Mouse (Mus musculus): ENCODE measurements around the gene Mxd4.

Mxd4 gene

DNA sequence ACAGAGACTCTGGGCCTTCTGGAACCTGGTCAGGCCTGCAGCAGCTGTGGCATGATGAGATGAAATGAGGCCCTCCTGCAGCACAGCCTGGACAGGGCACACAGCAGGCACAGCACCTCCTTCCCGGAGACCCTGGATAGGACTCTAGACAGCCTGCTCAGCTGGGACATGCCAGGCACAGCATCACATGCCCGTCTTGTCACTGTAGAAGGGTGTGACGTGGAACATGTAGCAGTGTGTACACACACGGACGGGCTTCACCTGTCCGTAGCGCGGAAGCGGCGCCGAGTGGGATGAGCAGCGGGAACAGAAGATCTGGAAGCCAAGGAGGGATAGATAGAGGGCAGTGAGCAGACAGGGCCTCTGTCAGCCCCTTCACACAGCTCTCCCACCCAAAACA is 8.3 kb upstream of the Mxd4 start:
- no peak for DNase-seq

DNA sequence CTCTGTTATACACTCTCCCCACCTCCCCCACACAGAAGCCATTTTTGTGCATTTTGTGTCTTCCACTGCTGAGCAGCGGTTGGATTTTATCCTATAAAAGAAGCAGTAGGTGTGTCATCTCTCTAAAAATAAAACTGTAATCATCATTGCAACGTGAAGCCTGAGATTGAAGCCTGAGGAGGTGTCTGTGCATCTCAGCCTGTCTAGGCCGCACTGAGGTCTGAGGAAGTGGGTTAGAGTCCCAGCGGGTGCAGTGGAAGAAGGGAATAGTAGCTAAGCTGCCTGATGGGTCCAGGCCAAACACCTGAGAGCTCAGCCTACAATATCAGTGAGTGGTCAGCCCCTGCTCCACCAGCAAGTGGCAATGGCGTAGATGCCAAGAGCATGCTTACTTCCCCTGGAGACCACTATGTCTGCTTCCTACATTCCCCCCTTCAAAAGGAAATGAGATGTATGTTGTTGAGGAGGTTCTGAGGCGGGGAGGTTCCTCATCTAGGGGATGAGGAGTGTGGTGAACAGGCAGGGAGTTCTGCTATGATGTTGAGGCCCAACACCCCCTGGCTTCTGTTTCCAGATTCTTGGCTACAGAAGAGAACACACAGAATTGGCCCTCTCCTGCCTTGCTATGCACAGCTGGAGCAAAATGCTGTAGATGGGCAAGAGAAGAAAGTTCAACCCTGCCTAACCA is 7.6 kb upstream of the Mxd4 start:
- no peak for DNase-seq

DNA sequence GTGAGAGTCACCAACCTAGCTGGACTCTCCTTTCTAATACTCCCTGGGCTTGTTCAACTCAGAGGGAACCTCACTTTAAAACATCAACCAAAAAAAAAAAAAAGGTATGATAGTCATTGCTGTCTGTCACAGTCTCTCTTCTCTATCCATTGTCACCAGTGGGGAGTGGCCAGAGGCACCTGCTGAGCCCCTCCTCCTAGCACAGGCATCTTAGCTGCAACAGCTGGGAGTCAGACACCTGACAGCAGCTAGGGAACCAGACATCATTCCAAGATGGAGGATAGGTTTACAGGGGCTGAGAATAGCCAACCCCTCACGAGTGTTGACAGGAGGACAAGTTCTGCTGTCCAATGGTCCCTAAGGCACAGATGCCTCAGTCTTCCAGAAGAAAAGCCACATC is 6.9 kb upstream of the Mxd4 start:
- DNase-seq: no peak

DNA sequence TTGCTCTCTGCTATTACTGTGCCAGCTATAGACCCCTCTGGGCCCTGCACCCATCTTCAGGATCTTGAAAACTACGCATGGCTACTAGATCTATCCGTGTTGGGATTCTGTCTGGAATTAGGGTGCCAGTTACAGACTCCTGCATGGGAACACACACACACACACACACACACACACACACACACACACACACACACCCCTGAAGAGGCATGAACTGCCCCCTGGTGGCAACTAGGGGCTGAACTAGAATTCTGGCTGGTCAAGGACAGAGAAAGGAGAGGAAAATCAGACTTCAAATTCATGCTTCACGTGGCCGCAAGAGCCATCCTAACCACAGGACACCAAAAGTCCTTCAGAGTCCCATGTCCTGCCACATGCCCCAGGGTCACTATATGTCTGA is 4.3 kb upstream of the Mxd4 start:
- peak; percentile 75 for DNase-seq

DNA sequence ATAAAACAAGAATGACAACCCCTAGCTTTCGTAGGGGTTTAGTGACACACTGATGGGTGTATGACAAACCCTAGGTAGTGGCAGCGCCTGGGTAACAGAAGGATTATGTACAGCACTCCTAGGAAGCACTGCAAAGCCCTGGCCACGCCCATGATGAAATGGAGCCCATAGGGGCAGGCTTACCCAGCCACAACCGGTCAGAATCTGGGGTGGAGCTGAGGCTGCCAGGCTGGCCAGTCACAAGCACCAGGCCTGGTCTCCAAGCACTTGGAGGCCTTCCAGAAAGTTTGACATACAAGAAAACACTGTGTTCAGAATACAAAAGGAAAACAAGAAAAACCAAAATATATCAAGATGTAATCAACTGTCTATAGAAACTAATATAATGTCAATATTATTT is 3.5 kb upstream of the Mxd4 start:
- DNase-seq: peak; percentile 90

DNA sequence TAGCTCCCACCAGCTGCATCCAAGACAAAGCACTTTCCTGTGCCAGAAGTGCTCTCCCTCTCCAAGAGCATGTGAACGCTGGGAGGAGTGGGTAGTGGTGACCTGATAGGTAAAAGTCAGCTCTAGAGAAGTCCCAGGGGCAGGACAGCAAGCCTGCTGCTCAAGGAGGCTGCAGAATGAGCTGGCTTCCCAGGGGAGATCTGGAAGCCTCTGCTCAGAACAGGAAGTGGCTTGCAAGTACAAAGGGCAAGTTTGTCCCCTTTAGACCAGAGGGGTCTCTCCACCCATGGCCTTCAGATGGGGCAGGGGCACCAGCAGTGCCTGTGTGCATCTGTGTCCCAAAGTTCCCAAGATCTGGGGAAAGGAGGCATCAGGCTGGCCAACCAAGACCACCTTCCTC is 2.0 kb upstream of the Mxd4 start:
- DNase-seq: no peak

DNA sequence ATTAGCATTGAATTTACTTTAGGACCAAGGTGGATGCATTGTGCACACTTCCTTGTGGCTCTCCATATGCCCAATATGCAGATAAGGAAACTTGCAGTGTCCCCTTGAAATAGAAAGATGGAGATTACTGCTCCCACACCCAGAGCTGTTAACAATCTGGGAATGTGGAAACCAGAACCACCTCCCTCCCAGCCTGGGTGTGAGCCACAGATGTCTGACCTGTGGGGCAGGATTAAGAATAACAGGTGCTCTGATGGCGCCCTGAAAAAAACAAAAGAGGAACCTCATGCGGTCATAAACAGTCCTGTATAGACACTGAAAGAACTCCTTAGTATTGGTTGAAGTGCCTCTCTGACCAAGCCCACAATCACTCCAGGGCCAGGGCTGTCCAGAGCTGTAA is 1.3 kb upstream of the Mxd4 start:
- DNase-seq: no peak

DNA sequence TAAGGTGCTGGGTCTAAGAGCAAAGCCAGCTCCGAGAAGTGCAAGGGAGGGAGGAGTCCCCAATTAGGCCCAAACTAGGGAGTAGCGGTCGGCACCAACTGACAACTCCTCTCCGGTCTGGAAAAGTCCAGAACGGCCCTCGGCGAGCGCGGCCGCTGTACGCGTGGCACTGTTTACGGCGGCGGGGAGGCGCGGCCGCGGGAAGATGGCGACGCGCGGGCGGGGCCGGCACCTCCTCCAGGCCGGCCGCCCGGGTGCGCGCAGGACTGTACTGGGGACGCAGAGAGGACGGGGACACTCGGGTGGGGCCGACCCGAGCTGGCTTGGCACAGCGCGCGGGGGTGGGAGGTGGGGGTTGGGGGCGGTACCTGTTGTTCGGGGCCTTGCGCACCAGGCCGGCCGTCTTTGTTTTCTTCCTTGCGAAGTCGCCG is 544 bp downstream of the Mxd4 start:
- peak; percentile 79 for DNase-seq

DNA sequence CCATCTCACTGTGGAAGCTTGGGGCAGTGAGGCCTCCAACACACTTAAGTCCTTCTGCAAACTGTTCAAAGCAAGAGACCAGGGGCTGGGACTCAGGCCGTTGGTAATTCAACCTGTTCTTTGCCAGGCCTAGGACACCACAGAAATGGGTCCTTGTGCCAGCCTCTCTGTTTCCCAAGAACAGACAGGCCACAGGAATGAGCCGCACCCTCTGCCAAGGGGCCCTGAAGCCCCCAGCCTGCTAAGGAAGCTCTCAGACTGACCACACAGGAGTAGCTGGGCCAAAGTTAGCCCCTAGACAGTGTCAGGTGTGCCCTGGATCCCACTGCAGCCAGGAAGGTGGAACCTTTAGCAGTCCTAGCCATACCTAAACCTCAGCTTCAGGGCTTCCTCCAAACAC is 1.1 kb downstream of the Mxd4 start:
- no peak for DNase-seq

DNA sequence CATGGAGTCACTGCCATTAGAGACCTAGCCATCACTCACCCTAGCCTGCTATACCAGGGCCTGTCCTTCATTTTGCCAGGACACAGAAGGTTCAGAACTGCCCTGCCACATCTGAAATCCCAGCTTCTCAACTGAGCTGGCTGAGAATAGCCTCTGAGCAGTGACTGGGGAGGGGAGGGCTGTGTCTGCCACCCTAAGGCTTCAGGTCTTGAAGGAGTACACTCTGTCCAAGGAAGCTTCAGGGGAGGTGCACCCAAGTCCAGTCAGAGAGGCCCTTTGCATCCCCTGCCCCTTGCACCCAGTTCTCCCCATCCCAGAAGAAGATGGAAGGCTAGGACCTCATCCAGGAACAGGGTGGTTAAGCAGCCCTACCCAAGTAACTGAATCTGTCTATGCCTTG is 1.7 kb downstream of the Mxd4 start:
- DNase-seq: no peak

DNA sequence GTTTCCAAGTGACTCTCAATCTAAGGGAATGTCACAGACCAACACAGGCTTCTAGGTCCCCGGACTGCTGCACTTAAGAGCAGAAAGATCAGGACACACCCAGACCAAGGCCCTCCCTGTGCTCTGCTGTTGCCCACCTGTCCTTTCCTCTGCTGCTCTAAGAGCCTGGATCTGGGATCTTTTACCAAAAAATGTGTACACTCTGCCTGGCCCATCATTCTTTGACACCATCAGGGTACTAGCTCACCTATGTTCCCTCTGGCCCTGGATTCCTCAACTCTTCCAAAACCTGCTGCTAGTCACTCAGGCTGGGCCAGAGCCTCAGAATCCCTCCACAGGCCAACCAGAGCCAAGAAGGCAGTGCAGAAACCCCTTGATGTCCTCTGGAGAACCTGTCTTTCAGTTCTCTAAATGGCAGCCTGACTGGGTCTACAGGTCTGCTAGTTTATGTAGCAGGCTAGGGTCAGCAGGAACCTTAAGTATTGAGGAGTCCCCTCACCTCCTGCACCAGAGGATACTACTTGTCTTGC is 2.4 kb downstream of the Mxd4 start:
- DNase-seq: no peak

DNA sequence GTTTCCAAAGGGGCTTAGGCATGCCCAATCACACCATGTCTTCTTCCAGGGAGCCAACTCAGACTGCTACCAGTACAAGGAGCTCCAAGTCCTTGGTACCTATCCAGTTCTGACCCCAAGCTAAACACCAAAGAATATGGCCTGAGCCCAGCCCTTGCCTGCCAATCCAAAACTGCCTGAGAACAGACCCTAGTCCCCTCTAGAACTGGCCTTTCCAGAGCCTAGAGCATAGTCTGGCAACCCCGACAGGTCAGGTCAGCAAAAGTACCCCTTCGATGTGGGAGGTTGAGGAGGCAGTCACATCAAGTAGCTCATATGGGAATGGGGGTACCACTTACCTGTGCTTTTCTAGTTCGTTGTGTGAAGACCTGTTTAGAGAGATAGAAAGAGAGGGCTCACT is 3.5 kb downstream of the Mxd4 start:
- DNase-seq: no peak

DNA sequence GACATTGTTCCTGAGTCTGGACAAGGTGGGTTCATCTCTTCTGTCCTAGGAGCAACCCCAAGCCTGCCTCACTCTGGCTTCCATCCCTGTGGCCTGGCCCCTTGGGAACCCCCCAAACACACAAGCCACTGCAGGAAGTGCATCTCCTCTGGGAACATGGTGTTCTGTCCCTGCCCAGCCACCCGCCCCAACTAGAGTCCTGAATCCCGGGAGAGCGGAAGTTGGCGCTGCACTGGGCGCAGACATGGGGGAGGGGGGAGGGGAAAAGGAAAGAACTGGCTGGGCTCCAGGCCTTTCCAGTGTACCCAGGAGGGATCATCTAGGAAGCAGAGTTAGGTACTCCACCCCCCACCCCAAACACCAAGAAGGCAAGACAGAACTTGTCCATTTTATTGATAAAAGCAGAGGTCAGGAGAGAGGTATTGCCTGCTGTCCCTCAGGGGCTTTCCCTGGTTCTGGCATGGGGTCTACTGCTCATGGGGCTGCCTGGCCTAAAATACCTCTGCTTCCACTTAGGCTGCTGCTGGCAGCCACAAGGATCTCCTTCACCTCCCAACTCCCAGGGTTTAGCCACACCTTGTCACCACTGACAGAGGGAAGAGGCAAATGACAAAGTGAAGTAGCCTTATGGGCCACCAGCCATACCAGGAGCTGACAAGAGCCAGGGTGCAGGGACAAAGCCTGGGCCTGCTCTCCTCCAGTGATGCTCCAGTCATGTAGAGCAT is 4.2 kb downstream of the Mxd4 start:
- peak; percentile 90 for DNase-seq

DNA sequence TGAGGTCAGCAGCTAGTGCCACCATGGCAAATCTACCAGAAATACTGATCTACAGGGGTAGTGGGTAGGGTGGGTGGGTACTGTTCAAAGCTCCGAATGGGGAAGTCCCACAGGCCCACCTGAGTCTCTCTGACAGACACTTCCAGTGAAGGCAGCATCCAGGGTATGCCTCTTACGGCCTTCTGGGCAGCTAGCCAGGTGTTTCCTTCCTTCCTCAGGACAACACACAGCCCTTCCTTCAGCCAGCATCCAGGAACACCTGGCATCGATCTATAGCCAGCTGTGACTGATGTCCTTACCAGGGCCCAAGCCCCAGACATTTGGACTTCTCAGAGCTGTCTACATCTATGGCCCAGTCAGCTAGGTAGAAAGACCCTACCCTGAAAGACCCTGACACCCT is 5.0 kb downstream of the Mxd4 start:
- peak; percentile 75 for DNase-seq

DNA sequence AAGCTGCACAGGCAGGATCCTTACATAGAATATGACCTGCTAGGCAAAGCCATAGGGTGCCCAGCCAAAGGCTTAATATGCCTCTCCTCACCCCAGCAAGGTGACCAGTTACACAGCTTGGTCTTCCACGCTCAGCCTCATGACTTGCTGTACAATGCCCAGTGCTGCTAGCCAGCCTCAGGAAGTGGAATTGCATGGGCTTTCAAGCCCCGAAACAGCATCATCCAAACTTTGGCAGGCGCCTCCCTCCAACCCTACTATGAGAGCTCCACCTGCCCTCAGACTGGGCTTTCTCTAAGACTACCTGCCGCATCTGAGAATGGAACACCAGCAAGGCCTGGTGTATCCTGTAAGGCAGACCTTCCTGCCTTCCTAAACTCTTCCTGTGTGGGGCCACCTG is 9.7 kb downstream of the Mxd4 start:
- no peak for DNase-seq

DNA sequence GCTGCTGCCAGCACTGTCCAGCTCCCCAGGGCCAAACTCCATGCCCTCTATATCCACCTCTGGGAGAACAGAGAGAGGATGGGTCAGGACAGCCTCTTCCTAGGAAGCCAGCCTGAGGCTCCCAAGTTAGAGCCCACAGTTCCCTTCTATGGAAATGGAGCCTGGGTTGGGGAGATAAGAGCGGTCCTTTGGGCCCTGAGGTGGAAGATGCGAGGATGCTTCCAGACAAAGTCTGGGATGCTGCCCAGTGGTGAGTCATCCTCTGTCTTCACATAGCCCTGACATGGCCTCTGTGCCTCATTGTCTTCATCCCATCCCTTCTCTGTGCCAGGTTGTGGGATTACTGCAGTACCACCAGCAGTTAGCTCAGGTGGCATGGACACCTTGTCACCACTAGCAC is 10.4 kb downstream of the Mxd4 start:
- DNase-seq: no peak

DNA sequence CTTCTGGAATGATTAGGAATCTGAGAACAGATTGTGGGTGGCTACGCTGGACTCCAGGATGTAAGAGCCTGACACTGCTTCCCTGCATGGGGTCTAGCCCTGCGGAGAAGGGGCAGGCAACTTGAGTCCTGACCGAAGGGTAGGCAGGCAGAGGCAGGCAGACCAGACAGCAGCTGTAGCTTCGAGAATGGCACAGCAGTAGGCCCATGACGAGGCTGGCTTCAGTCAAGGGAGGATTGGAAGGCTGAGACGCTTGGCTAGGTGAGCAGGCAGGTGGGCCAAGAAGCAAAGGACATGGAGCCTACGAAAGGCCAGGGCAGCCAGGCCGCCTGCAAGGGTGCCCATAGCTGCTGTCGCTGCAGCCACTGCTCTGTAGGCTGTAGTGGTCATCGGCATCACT is 10.8 kb downstream of the Mxd4 start:
- no peak for DNase-seq

DNA sequence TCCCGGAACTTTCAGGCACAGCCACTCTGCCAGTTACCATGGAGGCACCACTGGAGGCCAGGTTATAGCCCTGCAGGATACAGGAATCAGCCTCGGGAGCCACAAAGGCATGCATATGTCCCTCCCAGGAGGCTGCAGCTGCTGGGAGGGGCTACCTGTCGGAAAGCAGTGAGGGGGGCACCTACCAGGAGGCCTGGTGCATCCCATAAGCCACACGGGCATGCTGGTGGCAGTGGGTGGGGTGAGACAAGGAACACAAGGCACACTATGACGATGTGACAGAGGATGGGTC is 12.2 kb downstream of the Mxd4 start:
- DNase-seq: no peak

DNA sequence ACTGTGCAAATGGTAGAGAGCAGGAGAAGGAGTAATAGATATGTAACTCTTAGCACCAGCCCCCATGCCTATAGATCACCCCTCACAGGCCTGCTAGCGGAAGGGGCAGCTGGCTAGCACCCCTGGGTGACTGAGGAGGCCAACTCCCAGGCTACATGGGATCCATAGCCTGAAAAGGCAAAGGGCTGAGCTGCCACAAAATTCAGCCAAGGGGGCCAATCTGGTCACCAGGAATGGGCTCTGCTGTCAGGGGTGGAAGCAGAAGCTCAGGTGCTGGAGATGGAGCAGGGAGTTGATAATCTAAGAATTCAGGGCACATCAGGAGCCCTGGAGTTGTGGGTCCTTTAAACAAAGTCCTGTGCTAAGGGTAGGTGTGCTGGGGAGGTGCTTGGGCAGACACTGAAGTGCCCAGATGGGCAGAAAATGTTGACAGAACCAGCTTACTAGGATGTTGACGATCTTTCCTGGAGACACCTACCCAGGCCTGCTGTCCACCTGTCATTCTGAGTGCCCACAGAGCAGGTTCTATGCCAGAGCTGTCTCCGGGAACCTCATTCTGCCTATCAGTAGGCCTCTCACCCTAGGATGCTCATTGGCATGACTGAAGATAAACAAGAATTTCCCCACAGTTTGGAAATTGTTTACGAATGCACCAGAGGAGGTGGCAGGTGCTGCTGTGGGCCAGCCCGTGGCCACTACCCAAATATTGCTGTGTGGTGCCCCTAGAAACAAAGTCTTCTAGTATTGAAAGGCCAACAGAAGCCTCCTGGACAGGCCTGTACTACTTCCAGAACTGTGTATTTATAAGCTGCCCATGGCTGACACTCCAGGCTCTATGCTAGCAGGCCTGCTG is 12.7 kb downstream of the Mxd4 start:
- no peak for DNase-seq

DNA sequence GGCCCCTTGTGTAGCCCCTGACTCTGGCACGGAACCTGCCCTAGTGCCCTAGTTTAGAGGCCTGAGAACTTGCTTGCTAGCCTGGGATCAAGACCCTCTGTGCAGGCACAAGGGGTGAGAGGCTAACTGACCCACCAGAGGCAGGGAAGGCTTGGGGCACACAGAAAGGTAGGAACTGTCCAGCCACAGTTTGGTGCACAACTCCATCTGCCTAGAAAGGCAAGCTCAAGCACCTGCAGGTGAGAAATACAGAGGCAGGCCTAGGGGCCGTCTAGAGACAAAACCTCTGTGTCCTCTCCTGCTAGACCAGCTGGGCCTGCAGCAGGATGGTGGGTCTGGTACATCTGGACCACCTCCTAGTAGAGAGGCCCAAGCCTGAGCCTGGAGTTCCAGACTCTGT is 13.5 kb downstream of the Mxd4 start:
- no peak for DNase-seq

DNA sequence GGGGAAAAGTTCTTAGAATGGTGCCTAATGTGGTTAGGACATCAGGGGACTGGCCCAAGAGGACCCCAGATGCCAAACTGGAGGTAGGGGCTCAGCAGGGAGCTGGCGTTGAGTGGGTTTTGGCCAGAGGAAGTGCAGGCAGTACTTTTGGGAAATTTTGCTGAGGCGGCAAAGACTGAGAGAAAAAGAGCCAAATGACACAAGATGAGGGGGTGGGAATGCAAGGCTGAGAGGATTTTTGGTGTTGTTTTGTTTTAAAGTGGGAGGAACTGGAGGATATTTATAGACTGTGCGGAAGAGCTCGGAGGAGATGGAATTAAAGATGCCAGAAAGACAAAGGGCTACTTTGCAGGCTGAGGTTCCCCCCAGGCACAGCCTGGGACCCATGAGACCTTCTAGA is 16.8 kb downstream of the Mxd4 start:
- DNase-seq: no peak

DNA sequence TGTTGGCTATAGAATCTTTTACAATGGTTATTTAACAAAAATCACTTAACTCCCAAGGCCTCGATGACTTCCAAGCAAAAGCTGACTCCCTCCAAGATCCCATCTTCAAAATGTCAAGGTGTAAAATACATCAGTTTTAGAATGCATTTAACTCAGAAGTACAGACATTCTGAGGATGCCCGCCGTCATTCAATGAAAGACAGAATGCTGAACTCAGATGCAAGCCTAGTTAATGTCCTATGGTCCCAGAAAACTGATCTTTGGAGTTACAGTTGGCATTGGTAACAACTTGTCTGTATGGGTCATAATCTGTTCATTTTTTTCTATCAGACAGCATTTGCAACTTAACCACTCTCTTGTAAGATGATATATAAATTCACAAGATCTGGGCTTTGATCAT is 17.6 kb downstream of the Mxd4 start:
- DNase-seq: no peak

DNA sequence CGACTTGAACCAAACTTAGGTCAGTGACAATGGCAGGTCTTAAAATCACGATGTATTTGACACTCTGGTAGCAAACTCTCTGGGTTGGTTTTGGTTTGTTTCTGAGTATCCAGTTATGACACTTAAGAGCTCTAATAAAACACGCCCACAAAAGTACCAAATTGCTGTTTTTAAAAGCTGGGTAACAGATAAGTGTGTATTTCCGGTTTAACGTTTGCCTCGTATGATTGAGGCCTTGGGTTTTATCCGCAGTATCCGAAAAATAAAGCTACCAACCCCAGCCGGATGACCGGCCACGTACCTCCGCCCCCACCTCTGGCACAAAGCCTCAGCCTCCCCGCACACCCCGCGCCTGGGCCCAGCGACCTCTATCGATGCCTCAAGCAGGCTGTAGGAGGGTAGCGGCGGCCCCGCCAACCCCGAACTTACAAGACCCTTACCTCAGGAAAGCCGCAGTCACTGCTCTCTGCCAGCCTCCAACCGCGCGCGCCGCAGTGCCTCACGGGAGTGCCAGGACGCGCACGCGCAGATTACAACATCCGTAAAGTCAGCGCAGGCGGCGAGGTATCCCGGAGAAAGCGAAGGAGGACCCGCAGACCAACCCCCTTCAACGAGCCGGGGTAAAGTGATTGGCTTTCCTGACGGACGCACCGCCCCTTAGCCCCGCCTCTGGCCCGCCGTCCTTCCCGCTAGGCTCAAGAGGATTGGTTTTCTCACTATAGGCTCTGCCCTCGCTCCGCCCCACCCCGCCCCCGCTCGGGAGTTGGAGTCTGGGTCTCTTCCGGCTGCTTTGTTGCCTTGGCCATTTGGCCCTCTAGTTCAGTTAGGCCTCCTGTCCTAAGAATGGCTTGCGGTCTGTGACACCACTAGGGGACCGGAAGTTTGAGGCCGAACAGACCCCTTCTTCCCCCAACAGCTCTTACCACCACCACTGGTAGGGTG is 18.3 kb downstream of the Mxd4 start, which contains the start of the genes Poln and Haus3:
TSS of gene Poln (minus strand) at position 499 of the 942 bp plus-strand sequence.
TSS of gene Haus3 (minus strand) at position 578 of the 942 bp plus-strand sequence.
- peak; percentile 98 for DNase-seq

Measured in lung, postnatal 36 days (tissue).